14 mouse cellular contexts compared by ENCODE assay signal in the genomic region with DNA sequence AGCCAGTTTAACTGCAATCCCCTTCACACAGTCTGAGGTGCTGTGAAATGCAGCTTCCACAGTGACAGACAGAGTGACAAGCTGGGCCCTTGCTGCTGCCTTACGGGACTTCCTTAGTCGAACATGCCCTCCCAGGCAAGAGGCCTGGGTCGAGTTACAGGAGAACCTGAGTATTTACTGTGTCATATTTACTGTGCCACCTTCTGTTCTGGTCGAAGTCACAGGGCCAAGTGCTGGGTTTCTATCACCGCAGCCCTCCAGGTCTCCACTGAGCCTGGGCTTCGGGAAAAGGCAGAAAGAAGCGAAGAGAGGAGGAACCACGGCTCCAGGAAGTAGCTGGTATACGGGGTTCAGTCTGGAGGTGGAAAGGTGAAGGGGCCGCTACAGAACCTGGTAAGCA. TPM values are rescaled to one million over a fixed set of nuclear protein-coding genes. Genes with fewer than 3 reads are reported as not detected.
DNase-seq lines count a peak whose midpoint lies in the region; ATAC-seq and TF ChIP-seq lines count a peak whose summit lies in the region.
"Had no signal": no experiment of that assay in that cellular context is flagged by ENCODE, and none has a peak within 500 bp of the region (broad histone marks: within the 10 kb centered on the region; RNA-seq: fewer than 3 reads in every experiment).

No protein-coding gene starts in this region.

- H3K27me3 ChIP-seq in cerebellum, adult 2 months (ENCODE audit: control insufficient read depth, insufficient read depth, low read length), result no peaks in the 10 kb centered on the region
- H3K27me3 ChIP-seq in kidney, adult 2 months (replicated peaks; ENCODE audit: control insufficient read depth, insufficient read depth, low read length), result no peaks in the 10 kb centered on the region
- no peaks in the 10 kb centered on the region for H3K27me3 ChIP-seq in intestine, postnatal 0 days (replicated peaks; ENCODE audit: control insufficient read depth, insufficient read depth, low read length)
- no peaks in the 10 kb centered on the region for H3K27me3 ChIP-seq in forebrain, postnatal 0 days (ENCODE audit: insufficient read depth, low read length)
- H3K27me3 ChIP-seq: limb, embryonic 13.5 days; neural tube, embryonic 15.5 days had no signal

- H3K36me3 ChIP-seq in kidney, adult 2 months (ENCODE audit: control insufficient read depth, insufficient read depth, low read length), result peaks cover 3% of the 10 kb centered on the region; the same call in 1 of the 2 replicates
- H3K36me3 ChIP-seq in intestine, postnatal 0 days (ENCODE audit: control insufficient read depth, insufficient read depth), result peaks cover 21% of the 10 kb centered on the region
- no peaks in the 10 kb centered on the region for H3K36me3 ChIP-seq in forebrain, postnatal 0 days (ENCODE audit: insufficient read depth)
- H3K36me3 ChIP-seq: limb, embryonic 13.5 days; neural tube, embryonic 15.5 days had no signal

- H3K4me3 ChIP-seq in cerebellum, adult 2 months (replicated peaks; ENCODE audit: insufficient read depth, low read depth, low read length), result no peak overlapping the region
- H3K4me3 ChIP-seq in kidney, adult 2 months (ENCODE audit: insufficient read depth, low read depth, low read length), result no peak overlapping the region
- no peak overlapping the region for H3K4me3 ChIP-seq in intestine, postnatal 0 days (ENCODE audit: low read depth, low read length)
- H3K4me3 ChIP-seq in forebrain, postnatal 0 days (ENCODE audit: low read depth, low read length), result no peak overlapping the region
- H3K4me3 ChIP-seq: heart, embryonic 10.5 days; limb, embryonic 13.5 days; neural tube, embryonic 15.5 days had no signal

- intact Hi-C loops in left cerebral cortex, postnatal 14 days (cut with DNase I), result no loop called here

- H3K9me3 ChIP-seq in intestine, postnatal 0 days (ENCODE audit: control insufficient read depth), result no peaks in the 10 kb centered on the region
- H3K9me3 ChIP-seq in forebrain, postnatal 0 days (ENCODE audit: low read length), result no peaks in the 10 kb centered on the region
- H3K9me3 ChIP-seq: G1E; heart, embryonic 10.5 days; limb, embryonic 13.5 days; neural tube, embryonic 15.5 days had no signal

- H3K4me2 ChIP-seq in intestine, postnatal 0 days (replicated peaks; ENCODE audit: low read depth), result no peak overlapping the region
- H3K4me2 ChIP-seq in forebrain, postnatal 0 days (ENCODE audit: low read depth), result no peak overlapping the region
- H3K4me2 ChIP-seq: limb, embryonic 13.5 days; lung, embryonic 14.5 days; neural tube, embryonic 15.5 days had no signal

- DNase-seq in cerebellum, adult 2 months, result no peak
- DNase-seq in cerebellum, adult 18-20 months, result no peak
- no peak for DNase-seq in kidney, adult 2 months
- no peak for DNase-seq in kidney, adult 9 months
- peak; percentile 11 to 13 for DNase-seq in CD8-positive naive resting alpha-beta T cell, adult 2 months (ENCODE audit: low read depth in 2 of 2, low spot score in 2 of 2)
- DNase-seq in forebrain, postnatal 0 days, result no peak
- no peak for DNase-seq in left cerebral cortex, postnatal 14 days (ENCODE audit: low spot score in 2 of 2)
- DNase-seq: lung, embryonic 14.5 days had no signal

- 76% methylated on average over 10 of the region's 10 CpGs for WGBS in cerebellum, adult 2 months
- 42% methylated on average over 10 of the region's 10 CpGs for WGBS in kidney, adult 2 months
- 44% methylated on average over 10 of the region's 10 CpGs for WGBS in intestine, postnatal 0 days
- 81% methylated on average over 10 of the region's 10 CpGs for WGBS in forebrain, postnatal 0 days

- no peak for TF ChIP-seq CTCF in cerebellum, adult 2 months (IDR thresholded peaks at IDR 0.05; ENCODE audit: borderline replicate concordance, insufficient read depth, low read depth, low read length)
- TF ChIP-seq CTCF in kidney, adult 2 months (conservative IDR thresholded peaks at IDR 0.05; ENCODE audit: insufficient read depth, insufficient read length, low read depth, low read length), result no peak
- no peak for TF ChIP-seq CTCF in intestine, postnatal 0 days (IDR thresholded peaks at IDR 0.05; ENCODE audit: low read depth)
- TF ChIP-seq CTCF in forebrain, postnatal 0 days (IDR thresholded peaks at IDR 0.05; ENCODE audit: low read depth), result no peak

- peaks cover 59% of the 10 kb centered on the region for H3K4me1 ChIP-seq in cerebellum, adult 2 months (ENCODE audit: control insufficient read depth, insufficient read depth, low read length)
- H3K4me1 ChIP-seq in kidney, adult 2 months (ENCODE audit: control insufficient read depth, insufficient read depth, low read length), result peaks cover 52% of the 10 kb centered on the region
- peaks cover 12% of the 10 kb centered on the region for H3K4me1 ChIP-seq in intestine, postnatal 0 days (replicated peaks; ENCODE audit: control insufficient read depth, insufficient read depth, low read length)
- no peaks in the 10 kb centered on the region for H3K4me1 ChIP-seq in forebrain, postnatal 0 days (ENCODE audit: insufficient read depth)

- TF ChIP-seq POLR2A in cerebellum, adult 2 months (IDR thresholded peaks at IDR 0.05; ENCODE audit: borderline replicate concordance, insufficient read depth, low read length), result no peak
- no peak for TF ChIP-seq POLR2A in kidney, adult 2 months (IDR thresholded peaks at IDR 0.05; ENCODE audit: low read depth, low read length)

- no peak for ATAC-seq in intestine, postnatal 0 days
- no peak for ATAC-seq in forebrain, postnatal 0 days

- H3K9ac ChIP-seq in intestine, postnatal 0 days (ENCODE audit: low read depth, low read length), result no peak overlapping the region
- no peak overlapping the region for H3K9ac ChIP-seq in forebrain, postnatal 0 days
- H3K9ac ChIP-seq: lung, embryonic 14.5 days; neural tube, embryonic 15.5 days had no signal

- H3K27ac ChIP-seq in cerebellum, adult 2 months (ENCODE audit: insufficient read depth, low read length), result 0 out of 2 replicates have a peak overlapping the region, but pooled peaks have one; percentile 6
- peak overlapping the region; percentile 96 for H3K27ac ChIP-seq in kidney, adult 2 months (ENCODE audit: insufficient read depth, low read depth, low read length)
- peak overlapping the region; percentile 28 for H3K27ac ChIP-seq in intestine, postnatal 0 days (ENCODE audit: low read depth, low read length)
- H3K27ac ChIP-seq in forebrain, postnatal 0 days (ENCODE audit: low read depth, low read length), result no peak overlapping the region
- H3K27ac ChIP-seq: limb, embryonic 13.5 days; neural tube, embryonic 15.5 days had no signal

RNA-seq across cellular contexts. Expression of gene H6pd, which starts 10.8 kb away (rescaled TPM):
- 11.6 and 14.1 TPM in 2 replicates for polyA plus RNA-seq in cerebellum, adult 2 months (2012; rRNA removed)
- 137 and 161 TPM in 2 replicates for polyA plus RNA-seq in kidney, adult 2 months (2012; rRNA removed)
- 33.1 and 37.5 TPM in 2 replicates for polyA plus RNA-seq in intestine, postnatal 0 days (2015; fragmentation: Nextera tagmentation; extraction: Ambion mirVana)
- 6.5 and 8.4 TPM in 2 replicates for total RNA-seq in forebrain, postnatal 0 days (2014; rRNA removed)
- 1.7 and 3.1 TPM in 2 replicates for polyA plus RNA-seq in forebrain, postnatal 0 days (2015; fragmentation: Nextera tagmentation; extraction: Ambion mirVana)
- total RNA-seq in left cerebral cortex, postnatal 14 days (2021), result 10 to 100 TPM; 11.4 to 14.2 TPM

RNA-seq across cellular contexts. Expression of gene Spsb1, which starts 43.2 kb away (rescaled TPM):
- polyA plus RNA-seq in cerebellum, adult 2 months (2012; rRNA removed), result 25.3 and 26.3 TPM in 2 replicates
- 6.5 and 6.7 TPM in 2 replicates for polyA plus RNA-seq in kidney, adult 2 months (2012; rRNA removed)
- polyA plus RNA-seq in intestine, postnatal 0 days (2015; fragmentation: Nextera tagmentation; extraction: Ambion mirVana), result 26.4 and 26.5 TPM in 2 replicates
- 7.1 and 7.3 TPM in 2 replicates for total RNA-seq in forebrain, postnatal 0 days (2014; rRNA removed)
- 5.8 and 6.2 TPM in 2 replicates for polyA plus RNA-seq in forebrain, postnatal 0 days (2015; fragmentation: Nextera tagmentation; extraction: Ambion mirVana)
- total RNA-seq in left cerebral cortex, postnatal 14 days (2021), result 10 to 100 TPM; 17.7 to 19.6 TPM
- total RNA-seq: G1E; monocyte, adult 5-6 weeks had no signal

Comparison
In these comparisons a context has a peak if more than half of its experiments do, and no peak if none do; other contexts are left out.
1. DNase-seq: peak in CD8-positive naive resting alpha-beta T cell, adult 2 months (2 of 2); none in cerebellum, adult 2 months (0 of 2), cerebellum, adult 18-20 months (0 of 2), kidney, adult 2 months (single experiment), kidney, adult 9 months (single experiment), forebrain, postnatal 0 days (single experiment) and left cerebral cortex, postnatal 14 days (0 of 2).